Mouse (Mus musculus) heart, postnatal 25 days (tissue): ENCODE data around the gene Lcmt1. TPM values are rescaled to one million over a fixed set of nuclear protein-coding genes. Genes with fewer than 3 reads are reported as not detected.

ENCODE experiments used
- DNase-seq: peaks from one replicate; pipeline ENCODE4 v3.0.0; 2022; ENCODE audit warnings: low spot score
- intact Hi-C: fragments of 180-260 bp; cut with DNase I; formaldehyde crosslinking; loops from one replicate; pipeline ENCODE4 v1.15.1; 2025
- total RNA-seq, 2 experiments: library from RNA; stranded (reverse); gene quantifications; 2 replicates each; pipeline ENCODE4 v1.2.3; 2021

The Lcmt1 gene
- total RNA-seq, 2 experiments from 2014 or later: 20.0 to 21.9 TPM

DNA sequence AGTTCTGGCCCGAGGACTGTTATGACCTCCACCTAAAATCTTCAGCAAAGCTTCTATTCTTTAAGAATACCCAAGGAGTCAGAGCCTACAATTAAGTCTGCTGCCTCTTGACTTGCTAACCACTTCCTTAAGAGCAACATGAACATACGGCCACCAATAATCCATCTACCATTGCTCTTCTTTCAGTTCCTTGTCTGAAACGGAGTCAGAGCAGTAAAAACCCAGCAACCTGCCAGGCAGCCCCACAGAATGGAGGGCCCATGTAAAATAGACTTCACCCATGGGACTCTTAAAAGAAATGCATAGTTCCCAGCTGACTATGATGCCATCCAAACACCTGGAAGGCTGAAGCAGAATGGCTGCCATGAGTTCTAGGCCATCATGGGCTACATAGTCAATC, 13.4 kb upstream of the Lcmt1 start:
- intact Hi-C loops: no loop called here
- DNase-seq: no peak

DNA sequence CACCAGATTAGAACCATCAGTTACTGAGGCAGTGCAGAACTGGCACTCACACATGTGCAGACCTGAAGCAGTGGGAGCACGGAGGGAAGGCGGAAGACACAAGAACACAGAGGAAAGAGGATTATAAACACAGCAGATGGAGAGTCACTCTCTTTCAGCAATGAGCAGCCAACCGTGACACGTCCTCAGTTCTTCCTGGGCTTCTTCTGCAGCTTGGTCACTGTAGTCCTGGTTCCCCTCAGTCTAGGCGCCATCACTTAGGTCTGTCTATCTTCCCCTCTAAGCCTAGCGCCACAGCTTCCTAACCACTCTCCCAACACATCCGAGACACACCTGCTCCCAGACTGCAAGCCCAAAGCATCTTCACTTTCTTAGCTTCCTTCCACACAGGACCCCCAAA, 10.5 kb upstream of the Lcmt1 start:
- no peak for DNase-seq
- intact Hi-C loops: no loop called here

DNA sequence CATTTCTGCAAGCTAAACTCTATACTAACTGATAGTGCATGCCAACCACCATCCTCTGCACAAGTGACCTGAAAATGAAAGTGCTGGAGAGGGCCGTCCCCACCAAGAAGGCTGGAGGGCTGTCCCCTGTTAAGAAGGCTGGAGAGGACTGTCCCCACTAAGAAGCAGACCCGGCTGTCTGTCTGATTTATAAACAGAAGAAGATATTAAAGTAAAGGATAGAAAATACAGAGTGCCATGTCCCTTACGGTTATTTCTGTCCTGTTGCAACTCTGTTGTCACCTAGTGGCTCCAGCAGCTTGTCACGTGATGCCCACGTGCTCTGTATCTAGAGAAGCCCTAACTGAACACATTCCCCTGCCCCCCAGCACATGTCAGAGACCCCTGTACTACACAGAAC, 9.4 kb upstream of the Lcmt1 start:
- DNase-seq: no peak
- intact Hi-C loops: no loop called here

DNA sequence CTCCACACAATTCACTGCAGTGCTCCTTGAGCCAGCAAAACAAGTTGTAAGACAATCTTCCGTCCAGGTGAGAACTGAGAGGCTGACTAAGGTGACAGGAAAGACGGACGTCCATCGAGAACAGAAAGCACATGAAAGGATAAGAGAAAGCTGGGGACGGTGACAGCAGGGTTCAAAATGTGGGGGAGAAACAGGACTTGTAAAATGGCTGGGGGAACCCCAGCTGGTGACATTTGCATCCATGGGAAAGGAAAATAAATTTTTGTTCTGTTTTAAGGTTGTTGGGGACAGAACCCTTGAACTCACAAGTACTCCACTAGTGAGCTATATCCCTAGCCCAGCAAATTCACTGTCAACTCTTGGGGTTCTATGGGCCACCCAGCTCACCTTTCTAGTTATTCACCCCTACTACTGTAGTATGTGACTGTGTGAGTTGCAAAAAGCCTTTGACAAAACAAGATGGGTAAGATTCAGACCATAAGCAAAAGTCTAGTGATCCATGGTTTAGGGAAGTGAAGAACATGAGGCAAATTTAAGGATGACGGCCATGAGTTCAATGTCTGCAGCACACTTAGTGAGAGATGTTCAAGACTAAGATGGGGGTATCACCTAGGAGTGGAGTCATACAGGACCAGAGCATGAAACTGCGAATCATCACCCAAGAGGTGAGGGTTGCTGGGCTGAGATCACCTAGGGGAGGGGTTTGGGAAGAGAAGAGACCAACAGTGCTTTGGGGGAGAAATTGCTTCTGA, 8.2 kb upstream of the Lcmt1 start:
- intact Hi-C loops: no loop called here
- DNase-seq: no peak

DNA sequence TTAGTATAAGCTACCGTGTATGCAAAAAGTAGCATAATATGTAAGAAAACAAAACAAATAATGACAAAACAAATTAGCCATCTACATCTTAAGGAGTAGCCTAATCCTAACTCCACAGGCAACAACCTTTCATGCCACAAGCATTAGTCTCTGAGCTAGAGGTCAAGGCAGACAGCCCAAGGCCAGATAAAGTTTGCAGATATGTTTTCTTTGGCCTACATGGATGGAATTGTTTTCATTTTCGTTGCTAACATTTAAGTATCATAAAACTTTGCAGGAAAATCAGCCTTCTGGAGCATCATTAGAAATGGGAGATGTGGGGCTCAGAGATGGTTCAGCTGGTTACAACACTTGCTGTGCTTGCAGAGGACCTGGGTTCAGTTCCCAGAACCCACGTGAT, 6.8 kb upstream of the Lcmt1 start:
- no peak for DNase-seq
- intact Hi-C loops: no loop called here

DNA sequence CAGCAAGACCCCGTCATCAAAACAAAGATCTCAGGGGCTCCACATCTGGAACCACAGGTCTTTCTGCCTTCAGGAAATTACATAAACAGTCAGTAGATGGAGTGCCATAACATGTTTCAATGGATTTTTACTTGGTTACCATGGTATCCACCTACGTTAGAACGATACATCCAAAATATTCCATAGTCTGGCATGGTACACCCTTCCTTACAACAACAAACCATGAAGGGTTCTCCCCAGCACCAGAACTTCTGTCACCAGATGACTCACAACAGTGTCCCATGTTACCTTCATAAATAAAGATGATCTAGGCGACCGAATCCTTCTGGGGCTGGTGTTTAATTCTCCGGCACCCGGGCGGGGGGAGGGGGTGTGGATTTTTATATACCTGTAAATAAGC, 5.6 kb upstream of the Lcmt1 start:
- no peak for DNase-seq
- intact Hi-C loops: loop anchor here (2.0 kb wide), 1 partner anchor 13 kb away; no protein-coding TSS in a partner anchor

DNA sequence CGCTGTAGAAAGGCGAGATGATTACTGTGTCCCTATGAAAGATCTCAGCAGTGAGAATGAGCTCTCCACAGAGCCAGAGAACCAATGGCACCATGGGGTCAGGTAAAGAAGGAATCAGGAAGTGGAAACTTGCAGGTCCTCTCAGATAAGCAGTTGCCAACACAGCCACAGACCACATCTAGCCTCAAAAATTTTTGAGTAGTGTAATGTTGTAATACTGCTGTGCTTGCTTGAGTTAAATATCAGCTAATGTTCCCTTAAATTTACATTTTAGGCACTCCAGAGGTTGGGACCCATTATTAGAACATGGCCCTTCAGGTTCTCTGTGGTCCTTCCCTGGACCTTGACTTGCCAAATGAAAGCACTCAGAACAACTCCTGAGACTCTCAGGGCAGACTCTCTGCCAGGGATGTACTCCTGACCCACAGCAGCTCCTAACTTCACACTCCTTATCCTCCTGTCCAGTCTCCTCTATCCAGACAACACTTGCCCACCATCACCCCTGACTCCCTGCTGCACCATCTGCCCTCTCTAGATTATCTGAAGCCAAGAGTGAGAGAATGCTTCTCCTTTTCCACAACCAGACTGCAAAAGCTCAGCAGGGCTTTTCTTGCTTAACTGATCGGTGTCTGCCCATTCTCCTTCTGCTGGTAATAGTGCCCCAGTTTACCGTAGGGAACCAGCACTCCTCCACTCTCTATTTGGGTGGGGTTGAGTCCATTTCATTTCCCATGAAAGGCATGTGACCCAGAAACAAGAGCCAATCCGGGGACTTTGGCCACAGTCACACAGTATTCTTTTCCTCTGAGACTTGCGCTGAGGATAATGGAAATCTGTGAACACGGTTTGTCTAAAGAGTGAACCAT, 3.5 kb upstream of the Lcmt1 start:
- intact Hi-C loops: loop anchor here (2.0 to 5.0 kb wide), 2 partner anchors 15 to 34 kb away; no protein-coding TSS in a partner anchor
- DNase-seq: no peak

DNA sequence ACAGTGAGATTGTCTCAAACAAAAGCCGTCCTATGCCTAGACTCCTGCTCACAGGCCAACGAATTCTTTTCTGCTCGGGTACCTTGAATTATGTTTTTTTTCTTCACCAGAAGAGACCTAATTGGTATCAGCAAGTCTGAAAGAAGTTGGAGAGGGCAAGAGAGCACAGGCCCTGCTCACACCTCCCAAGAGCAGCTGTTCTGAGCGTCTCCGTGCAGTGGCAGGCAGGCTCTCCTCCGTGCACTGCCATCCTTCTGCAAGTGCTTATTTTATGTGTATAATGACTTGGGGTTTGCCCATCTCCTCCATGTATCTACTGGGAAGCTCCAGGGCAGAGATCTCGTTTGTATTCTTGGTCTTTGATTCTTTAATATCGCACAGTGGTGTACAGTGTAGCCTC, 2.8 kb upstream of the Lcmt1 start:
- intact Hi-C loops: loop anchor here (5.0 kb wide), 1 partner anchor 35 kb away; no protein-coding TSS in a partner anchor
- no peak for DNase-seq

DNA sequence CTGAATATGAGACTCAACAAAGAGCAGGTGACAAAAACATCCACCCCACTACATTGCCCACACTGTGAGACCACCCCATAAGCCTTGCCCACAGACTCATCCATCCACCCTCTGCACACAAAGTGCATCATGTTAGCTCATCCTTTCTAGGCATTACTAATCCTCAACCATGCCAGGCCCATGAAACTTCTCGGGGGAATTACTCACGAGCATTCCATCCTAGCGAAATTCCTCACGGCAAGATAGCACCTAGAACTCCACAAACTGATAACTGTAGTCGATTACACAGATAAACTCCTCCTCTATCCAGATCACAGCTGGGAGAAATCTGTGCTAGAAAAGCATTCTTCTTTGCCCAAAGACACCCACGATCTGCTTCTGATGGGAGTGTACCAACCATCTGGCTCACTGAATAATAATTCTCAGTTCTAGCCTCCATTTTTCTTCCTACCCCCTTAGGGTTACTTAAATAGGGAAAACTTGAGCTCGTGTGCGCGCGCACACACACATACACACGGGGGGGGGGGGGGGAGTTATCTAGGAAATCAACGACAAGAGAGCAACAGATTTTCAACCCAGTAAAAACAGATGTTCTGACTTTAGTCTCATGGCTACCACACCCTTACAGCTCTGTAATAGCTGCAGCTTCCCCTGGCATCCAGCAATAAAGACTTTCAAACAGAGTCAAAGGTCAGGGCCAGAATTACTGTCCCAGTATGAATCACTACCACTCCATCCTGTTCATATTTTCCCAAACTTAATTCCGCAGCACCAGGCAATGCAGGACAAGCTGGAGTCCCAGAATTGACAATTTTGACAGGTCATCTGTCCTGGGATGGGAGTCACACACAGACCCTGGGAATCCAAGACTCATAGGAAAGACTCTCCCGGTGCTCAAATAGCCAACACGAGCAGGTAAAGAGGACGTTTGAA, 2.1 kb upstream of the Lcmt1 start:
- no peak for DNase-seq
- intact Hi-C loops: loop anchor here (2.0 to 5.0 kb wide), 2 partner anchors 25 to 35 kb away; no protein-coding TSS in a partner anchor

DNA sequence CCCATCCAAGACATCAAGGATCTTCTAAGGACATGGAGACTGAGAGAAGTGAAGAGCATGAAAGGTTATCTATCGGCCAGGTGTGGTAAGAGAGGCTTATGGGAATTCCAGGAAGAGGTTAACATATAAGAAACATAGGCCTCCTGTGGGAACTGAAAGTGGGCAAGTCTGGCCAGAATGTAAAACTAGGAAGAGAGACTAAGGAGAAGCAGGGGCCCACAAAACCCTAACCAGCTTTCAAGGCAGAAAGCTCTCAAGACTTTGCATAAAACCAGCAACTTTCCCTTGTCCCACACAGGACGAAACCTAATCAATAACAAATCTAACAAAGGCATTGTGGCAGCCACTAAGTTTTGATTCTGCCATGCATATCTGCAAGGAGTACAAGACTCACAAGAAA, 1.4 kb upstream of the Lcmt1 start:
- intact Hi-C loops: loop anchor here (2.0 to 5.0 kb wide), 2 partner anchors 25 to 36 kb away; no protein-coding TSS in a partner anchor
- no peak for DNase-seq

DNA sequence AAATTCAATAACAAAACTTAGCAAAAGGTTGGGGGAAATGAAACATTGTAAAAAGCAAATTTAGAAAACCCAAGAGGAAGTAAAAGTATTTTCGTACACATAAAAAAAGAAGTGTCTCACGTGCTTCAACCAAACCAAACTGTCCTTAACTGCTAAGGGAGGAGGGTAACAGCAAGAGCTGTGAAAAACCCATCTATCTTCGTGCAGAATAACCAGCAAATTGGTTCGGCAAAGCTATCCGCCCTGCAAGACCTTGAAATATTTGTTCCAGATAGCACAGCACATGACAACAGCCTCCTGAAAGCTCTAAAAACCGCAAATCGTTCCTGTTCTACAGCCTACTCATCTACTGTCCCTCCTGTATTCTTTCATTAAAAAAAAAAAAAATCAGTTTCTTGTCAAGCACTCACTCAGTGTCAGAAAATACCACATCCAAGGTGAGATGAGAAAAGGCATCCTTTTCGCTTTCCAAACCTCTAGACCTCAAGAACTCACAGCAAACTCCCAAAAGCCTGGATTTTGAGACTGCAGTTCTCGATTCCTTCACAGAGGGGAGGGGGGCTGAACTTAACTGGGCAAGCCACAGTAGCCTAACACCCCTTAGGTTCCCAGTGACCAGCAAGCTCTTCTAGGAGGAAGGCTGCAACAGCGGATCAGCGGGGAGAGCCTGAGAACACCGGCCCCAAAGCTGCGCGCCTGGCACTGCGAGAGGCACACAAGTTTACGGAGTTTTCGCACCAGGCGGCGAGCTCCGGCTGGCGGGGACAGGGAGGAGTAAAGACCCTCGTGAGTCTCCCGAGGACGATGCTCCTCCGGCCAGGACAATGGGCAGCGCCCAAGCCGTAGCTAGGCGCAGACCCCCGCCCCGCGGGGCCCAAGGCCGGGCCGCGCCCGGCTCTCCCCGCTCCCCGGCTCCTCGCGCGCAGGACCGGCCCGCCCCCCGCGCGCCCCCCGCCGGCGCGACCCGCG, 522 bp upstream of the Lcmt1 start:
- intact Hi-C loops: loop anchor here (2.0 to 5.0 kb wide), 2 partner anchors 26 to 37 kb away; no protein-coding TSS in a partner anchor
- no peak for DNase-seq

DNA sequence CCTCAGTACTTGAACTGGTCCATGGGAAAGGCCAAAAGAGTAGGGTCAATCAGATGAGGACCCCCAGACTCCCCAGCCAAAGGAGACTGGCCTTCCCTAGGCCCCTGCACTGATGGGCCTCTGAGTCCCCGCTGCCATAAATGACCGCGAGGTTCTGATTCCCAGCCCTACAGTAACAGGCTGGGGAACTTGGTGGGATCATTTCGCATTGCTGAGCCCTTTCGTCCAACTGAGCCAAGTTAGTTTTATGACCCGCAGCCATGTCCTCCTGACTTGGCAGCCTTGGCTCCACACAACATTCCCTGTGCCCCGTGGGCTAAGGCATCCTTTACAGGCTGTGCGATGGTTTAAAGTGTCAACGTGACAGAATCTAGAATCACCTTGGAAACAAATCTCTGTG, 1.1 kb downstream of the Lcmt1 start:
- no peak for DNase-seq
- intact Hi-C loops: loop anchor here (5.0 kb wide), 1 partner anchor 73 kb away; no protein-coding TSS in a partner anchor

DNA sequence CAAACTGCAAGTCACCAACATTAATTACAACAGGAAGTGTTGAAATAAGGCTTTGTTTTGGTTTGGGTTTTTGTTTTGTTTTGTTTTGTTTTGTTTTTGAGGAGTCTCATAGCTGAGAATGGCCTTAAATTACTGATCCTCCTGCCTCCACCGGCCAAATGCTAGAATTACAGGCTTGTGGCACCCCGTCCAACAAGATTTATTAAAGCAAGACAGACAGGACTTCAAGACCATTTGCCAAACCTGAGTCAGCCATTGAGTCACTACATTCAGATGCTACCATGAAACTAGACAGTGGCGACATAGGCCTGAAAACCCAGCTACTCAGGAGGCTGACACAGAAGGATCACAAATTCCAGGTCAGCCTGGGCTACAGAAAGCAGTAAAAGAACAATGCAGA, 1.9 kb downstream of the Lcmt1 start:
- intact Hi-C loops: loop anchor here (5.0 kb wide), 1 partner anchor 74 kb away; no protein-coding TSS in a partner anchor
- no peak for DNase-seq

DNA sequence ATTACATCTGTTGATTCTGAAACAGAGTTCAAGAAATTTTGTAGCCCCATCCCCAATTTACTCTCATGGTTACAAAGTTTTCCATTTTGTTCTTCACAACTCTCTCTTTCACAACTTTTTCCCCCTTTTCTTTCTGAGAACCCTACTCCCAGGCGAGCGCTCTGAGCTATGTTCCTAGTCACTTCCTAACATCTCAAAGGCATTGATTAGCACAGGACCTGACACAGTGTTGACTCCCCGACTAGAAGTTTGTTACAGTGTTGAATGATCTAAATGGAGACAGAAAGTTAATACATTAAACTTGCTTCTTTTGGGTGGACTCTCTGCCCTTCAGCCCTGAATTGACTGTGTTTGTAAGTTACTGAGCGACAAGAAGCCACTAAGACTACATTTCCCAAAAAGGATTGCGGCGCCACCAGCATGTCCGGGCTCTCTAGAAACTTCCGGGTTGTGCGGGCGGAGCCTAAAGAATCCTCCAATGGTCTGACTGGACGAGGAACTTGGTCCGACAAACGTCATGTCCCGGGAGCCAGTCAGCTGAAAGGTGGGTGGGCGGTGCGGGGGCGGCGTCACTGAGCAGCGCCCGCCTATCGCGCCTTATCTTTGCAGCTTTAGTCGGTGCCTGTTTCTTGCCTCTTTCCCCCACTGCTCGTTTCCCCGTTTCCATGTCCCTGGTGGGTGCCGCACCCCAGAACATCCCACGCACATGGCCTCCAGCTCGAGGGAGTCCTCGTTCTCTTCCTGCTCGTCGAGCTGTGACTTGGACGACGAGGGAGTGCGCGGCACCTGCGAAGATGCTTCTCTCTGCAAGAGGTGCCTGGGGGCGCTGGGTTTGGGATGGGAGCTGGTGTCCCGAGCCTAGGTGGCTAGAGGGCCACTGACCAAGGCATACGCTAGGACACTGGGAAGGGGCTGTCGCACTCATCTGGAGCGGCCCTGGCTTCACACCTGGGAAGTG, 8.1 kb downstream of the Lcmt1 start:
- intact Hi-C loops: no loop called here
- DNase-seq: peak; percentile 91

DNA sequence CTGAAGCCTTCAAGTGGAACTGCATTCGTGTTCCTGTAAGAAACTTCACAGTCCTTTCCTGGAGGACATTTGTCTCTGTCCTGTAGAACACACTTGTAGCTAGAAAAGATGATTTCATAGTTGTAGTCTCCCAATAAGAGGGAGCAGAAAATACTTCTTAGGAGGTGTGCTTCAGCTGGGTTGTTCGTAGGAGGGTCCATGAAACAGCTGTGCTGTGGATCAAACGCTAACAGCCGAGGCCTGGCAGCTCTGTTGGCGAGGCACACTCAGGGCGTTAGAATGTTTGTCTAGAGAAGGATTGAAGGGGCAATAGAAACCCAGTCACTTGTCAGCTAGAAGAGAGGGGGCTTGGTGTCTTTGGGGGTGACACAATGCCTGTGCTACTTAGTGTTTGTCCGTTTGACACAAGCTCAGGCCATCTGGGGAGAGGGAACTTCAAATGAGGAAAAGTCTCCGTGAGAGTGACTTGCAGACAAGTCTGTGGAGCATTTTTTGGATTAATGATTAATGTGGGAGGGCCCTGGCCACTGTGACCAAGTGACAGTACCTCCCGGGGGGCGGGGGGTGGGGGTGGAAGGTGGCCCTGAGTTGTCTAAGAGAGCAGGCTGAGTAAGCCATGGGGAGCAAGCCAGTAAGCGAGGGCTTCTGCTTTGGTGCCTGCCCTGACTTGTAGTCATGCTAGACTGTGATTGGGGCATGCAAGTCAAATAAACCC, 16.3 kb downstream of the Lcmt1 start:
- intact Hi-C loops: no loop called here
- no peak for DNase-seq

DNA sequence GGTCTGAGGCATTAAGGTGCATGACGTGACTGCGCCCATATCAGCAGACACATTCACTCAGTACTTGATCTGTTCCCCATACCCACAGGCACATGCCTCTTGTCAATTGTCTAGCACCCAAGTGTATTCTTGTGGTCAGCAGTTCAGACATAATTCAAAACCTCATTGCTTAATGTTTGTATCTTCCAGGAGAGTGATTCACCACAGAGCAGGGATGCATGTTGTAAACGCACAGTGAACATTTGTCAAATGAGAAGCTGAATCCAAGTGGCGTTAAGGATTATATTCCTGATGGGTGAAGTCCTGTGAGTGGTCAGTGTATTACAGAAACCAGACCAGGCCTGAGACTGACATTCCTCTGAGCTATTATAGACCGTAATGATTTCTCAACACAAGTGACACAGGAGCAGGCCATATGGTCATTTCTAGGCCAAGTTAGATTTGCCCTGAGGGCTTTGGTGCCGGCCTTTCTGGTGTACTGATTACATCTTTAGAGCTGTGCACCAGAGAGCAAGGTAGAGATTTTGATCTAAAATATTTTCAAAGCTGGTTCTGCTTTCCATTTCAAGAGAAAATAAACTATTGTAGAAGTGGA, 20.2 kb downstream of the Lcmt1 start:
- DNase-seq: no peak
- intact Hi-C loops: no loop called here

DNA sequence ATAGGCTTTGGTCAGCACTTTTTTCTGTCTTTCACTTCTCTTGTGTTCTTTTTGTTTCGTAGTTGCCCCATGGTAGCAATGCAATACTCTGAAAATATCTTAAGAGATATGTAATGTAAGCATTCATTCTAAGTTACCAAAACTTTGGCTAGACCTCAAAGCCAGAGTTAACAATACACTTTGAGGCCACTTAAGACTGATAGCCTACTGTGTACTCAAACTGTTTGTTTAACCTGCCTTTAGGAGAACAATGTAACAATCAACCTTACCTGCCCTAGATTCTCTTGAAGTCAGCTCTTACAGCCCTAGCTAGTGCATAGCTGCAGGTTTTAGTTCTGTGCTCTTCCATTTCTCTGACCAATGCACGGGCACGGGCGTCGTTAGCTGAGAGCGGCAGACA, 24.7 kb downstream of the Lcmt1 start:
- DNase-seq: no peak
- intact Hi-C loops: no loop called here
